Mouse (Mus musculus): ENCODE results near the gene Gucy1b2.
A peak's percentile ranks its signal among the peaks of the same experiment; 100 is the strongest.

Gucy1b2 gene

DNA sequence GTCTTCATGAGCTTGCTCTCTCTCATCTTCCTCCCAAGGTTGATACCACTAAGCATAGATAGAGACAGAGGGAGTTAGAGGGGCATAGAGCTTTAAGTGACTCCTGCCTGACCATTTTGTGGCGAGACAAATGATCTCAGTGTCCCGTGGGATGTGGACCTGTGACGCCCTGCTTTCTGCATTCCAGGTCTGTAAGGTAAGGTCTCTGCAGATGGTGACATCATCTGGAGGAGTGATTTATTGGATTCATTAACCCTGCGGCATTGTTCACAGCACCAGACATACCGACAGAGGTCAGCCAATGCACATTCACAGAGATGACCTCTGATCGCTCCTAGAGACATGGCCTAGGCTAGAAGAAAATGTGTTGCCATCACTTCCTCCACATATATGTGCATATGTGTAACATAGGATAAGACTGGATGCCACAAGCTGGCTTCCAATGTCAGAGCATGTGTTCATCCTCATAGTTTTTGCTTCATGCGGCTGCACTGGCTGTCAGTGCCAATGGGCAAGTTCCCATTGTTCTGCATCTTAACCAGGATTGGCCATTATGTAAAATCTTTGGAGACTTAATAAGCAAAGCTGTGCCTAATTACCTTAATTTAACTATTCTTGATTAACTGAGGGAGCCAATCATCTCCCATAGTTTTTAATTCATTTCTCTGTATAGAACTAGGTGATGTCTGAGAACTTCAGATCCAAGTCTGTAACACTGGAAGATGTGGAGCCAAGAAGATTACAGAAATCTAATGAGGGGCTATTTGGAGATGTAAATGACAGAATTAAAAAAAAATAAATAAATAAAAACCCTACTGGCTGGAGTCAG is 9.5 kb downstream of the Gucy1b2 start:
- no peak for DNase-seq (ENCODE audit: low spot score in 2 of 2)

DNA sequence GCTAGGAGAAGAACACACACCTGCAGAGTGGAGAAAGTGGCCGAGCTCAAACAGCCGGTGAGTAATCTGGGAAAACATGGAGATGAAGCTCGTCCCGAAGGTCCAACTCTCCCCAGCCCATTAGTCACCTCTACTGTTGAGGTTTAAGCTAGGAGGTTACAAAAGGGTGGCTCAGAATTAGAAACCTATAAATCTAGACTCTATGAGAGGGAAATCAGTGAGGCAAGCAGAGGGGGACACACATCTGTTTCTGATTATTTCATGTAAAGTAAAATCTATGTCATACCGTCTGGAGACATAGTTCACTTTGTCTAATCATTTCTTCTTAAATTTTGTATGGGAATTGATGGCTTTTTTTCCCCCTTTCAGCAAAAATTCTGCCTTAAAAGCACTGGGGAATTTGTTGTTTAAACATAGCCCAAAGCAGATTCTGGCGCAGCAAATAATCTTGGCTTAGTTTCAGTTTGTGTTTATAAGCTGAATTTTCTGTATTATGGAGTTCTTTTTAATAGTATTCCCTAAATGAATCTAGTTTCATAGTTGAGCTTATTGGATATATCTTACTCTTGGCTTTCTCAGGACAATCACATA is 12.2 kb downstream of the Gucy1b2 start:
- no peak for DNase-seq (ENCODE audit: low spot score in 2 of 2)

DNA sequence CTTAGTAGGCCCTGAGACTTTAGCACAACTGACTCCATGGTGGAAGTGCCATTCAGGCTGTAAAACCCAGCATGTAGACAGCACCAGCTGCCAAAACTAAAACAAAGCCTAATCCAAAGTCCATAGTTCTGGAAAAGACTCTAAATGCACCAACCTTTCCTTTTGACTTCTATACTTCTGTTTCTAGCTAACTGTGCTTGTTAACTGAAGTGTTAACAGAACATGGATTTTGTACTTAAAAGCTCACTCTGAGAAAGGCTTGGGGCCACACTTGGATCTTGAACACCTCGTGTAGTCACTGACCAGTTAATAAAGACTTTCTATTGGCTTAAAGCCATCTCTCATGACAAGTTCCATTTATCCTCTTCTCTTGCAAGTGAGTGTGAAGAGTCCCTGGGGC is 13.1 kb downstream of the Gucy1b2 start:
- DNase-seq (ENCODE audit: low spot score in 2 of 2): no peak

DNA sequence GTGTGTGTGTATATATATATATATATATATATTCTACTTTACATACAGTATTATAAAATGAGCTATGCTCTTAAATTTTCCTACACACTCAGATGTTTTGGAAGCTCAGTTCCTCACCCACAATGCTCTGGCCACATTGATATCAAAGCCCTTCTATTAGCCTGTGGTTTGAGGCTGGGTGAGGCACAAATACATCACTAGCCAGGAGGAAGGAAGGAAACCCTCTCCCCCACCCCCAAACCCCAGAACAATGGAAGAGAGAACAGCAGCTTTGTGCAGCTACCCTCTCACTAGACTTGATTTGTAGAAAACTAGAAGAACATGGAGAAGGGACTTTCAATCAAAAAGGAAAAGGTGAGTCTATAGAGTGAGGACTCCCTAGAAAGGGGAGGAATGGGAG is 16.1 kb downstream of the Gucy1b2 start:
- DNase-seq (ENCODE audit: low spot score in 2 of 2): no peak

DNA sequence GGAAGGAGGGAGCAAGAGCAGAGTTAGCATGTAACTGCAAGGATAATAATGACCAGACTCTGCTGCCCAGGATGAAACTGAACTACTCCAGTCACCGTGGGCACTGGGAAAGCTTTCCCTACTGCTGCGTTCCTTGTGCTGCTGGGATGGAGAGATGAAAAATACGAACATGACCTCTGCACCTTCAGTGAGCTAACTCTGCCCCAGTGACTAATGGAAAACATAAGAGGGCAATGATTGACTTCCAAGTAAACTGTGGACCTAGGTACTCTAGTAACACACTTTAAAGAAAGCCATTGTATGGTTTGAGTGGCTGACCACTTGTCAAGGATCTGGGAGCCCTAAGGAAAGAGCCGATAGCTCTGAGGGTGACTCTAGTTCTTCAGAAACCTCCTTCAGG is 17.9 kb downstream of the Gucy1b2 start:
- DNase-seq (ENCODE audit: low spot score in 2 of 2): no peak

DNA sequence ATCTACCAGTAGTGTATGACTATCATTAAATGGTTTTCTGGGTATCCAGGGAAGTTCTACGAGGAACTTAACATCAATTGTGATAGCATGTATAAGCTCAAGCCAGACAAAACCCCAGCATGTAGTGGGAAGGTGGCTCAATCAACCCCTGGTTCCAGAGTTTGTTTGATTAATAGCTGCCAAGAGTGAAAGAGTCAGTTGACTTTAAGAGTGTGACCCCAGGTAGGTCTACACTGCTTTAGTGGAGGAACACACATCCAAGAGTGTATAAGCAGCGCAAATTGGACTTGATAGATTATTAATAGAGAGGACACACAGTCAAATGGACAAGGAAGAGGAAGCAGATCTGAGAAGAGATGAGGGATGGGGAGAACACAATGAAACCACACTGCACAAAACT is 18.3 kb downstream of the Gucy1b2 start:
- DNase-seq (ENCODE audit: low spot score in 2 of 2): no peak

DNA sequence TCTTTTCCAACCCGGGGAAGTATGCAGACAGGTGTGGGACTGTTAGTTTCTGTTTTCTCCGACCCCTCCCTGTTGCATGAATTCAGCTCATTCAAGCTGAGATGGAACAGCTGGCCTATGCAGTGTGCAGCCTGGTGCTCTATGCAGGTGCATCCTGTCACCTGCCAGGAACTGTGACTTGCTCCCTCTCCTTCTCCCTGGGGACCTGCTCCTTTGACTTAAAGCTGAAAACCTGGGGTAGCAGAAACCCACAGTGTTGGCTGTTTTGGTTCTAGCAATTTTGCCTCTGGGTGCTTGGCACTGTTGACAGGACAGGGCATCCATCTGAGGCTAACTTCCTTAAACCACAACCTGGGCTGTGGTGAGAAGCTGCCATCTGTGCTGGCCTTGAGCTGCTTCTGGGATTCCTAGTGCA is 30.8 kb downstream of the Gucy1b2 start:
- DNase-seq (ENCODE audit: low spot score in 2 of 2): no peak

DNA sequence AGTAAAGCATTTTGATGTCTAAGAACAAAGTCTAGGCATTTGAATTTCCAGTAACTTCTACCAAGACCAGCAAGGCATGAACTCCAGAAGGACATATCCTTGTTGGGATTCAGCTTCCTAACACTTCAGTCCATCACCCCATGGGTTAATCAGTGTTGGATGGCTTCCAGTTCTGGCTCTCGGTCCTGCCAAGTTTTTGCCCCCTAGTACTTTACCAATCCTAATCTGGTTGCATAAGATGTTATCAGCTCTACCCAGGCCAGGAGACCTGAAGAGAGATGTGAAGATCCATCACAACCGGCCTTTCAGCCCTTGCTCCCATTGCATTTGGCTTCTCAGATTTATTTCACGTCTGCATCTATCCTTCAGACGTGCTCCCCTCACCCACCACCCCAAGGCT is 33.8 kb downstream of the Gucy1b2 start:
- peak in 1 of 2 experiments; percentile 17 for DNase-seq (ENCODE audit: low spot score in 2 of 2)

DNA sequence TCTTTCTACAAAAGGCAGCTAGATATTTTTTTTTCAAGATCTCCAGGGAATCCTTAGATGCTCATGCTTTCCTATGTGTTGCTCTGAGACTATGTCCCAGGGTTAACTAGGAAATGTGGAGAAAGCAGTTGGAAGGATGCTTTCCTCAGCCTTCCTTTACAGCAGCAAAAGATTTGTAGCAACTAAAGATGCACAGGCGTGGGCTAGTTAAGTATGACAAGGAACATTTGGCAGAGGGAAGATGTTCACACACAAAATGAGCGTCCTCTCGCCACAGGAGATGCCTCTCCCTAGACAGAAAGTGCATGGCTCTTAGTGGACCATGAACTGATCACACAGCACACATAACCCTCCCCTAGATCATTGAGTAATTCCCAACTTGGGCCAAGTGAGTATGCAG is 38.6 kb downstream of the Gucy1b2 start:
- DNase-seq (ENCODE audit: low spot score in 2 of 2): no peak

DNA sequence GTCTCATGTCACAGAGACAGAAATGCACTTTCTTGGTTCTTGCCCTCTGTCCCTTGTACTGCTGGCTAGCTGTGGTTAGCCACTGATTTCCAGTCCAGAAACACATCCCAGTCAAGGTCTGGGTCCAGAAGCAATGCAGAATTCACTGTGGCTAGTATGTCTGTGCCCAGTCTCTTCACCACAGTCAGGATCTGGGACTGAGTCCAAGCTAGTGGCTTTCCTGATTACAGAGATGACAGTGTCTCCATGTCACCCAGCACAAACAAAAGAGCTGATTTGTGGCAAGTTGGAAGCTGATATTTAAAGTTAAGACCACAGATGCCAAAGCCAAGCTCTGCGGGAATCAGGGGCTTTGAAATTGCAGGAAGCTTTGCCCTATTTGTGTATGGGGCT is 39.4 kb downstream of the Gucy1b2 start:
- peak in 1 of 2 experiments; percentile 64 for DNase-seq (ENCODE audit: low spot score in 2 of 2)

DNA sequence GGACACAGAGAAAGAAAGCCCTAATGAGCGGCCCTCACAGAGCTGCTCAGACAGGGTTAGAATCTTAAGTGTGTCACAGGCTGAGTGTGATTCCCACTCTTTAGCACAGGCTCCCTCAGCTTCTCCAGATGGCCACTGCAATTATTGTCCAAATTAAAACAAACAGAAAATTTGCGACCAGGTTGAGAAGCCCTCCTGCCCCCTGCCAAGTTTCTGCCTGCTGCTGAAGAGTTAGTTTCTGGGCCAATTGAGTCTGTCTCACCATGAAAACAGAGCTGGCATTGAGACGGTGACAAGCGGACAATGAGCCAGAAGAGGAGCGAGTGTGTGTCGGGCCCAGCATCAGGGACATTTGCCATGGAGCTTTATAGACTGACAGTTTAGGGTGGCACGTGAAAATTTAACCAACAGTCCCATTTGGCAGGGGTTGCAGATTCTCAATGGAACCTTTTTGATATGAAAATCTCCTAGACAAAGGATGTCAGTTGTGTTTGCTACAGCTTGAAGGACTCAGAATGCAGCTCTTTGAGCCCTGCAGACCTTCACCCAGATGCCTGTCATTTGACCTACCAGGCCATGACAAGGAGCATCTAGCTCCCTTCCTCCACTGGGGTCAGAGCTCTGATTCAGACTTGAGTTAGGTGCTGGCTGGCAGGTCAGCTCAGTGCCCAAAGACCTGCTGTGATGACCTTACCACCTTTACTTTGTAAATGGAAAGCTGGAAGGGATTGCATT is 39.9 kb downstream of the Gucy1b2 start:
- peak in 1 of 2 experiments; percentile 61 for DNase-seq (ENCODE audit: low spot score in 2 of 2)

DNA sequence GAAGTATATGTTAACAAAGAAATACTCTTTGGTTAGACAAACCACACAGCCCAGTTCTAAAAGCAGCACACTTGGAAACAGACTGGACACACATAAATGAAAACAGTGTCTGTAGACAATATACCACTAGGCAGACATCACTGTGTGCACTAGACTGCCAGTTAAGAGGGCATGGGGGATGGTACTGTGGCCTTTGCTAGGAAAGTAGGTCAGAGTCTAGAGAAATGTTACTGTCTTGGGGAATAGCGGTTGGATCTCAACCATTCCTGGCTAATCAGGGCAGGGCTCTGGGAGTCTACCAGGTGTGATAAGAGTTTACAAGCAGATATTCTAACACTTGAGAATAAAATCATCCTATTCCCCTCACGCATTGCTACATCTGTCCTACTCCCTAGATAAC is 60.7 kb downstream of the Gucy1b2 start:
- DNase-seq (ENCODE audit: low spot score in 2 of 2): no peak

DNA sequence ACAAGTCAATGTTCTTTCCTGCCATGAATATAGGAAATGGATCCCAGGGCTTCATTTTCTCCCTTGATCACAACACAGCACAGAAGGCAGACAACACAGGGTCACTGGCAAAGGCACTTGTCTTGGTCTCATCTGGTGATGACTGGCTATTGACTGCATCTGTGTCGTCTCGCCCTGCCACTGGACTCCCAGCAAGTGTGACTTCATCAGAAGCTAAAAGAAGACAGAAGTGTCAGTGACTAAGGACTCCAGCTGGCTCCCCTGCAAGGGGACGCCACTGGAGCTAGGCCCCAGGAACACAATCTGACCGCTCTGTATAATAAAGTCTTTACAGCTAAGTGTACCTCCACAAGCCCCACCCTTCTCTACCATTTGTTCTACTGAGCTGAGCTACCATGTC is 63.3 kb downstream of the Gucy1b2 start:
- no peak for DNase-seq (ENCODE audit: low spot score in 2 of 2)

DNA sequence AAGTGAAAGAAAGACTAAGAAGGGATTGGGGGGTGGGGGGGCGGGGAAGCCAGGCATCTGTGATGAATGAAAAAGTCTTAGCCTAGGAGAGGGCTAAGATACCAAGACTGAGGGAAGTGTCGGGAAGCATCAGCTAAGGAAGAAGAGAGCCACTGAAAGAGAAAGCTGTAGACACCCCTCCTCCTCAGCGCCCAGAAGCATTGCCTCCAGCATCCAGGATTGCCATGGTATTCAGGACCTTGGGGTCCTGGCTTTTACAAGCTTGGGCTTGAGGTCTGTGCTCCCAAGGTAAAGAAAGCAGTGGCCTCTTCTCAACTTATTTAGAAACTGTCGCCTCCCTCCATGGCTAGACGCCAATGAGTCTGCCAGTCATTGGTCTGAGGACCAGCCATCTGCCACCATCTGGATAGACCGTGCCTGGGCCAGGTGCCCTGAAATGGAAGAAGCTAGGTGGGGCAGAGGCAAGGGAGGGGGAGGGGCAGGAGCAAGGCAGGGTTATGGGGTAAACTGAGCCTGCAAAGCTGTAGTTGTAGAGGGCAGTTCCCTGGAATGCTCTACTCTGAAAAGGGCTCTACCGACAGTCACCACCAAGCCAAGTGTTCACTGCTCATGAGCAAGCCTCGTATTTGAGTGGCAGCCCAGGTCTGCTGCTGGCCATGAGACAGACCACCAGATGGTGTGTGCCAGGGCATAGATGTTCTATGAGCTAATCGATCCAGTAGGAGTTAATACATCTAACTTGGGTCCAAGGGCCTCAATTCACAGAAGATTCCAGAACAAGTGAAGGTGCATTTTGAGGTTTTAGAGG is 66.2 kb downstream of the Gucy1b2 start:
- peak in 1 of 2 experiments; percentile 81 for DNase-seq (ENCODE audit: low spot score in 2 of 2)

DNA sequence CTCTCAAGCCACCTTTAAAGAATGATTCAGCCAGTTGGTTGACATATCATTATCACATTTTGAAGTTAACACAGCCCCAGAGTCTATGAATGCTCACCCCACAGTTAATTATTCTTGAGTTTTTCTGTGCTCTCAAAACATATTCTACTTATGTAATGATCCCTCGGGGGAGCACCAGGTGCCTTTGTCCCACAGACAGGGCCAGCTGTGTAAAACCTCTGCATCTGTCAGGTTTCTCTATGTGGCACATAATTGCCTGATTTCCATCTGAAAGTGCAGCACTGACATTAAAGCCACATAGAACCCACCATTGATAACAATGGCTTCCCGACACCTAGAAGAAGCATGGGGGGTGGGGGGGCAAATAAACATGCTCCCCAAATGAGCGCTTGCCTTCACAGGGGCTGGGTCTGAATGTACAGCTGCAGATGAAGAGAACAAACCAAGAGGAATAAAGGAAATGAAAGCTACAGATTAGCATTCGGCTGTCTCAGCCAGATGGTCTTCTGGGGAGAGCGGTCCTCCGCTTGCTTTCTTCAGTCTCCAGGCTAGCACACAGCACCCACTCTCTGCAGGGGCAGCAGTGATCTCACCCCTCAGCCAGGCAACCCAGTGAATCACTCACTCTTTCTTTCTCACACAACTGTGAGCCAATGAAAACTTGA is 66.9 kb downstream of the Gucy1b2 start:
- DNase-seq (ENCODE audit: low spot score in 2 of 2): peak in 1 of 2 experiments; percentile 23

DNA sequence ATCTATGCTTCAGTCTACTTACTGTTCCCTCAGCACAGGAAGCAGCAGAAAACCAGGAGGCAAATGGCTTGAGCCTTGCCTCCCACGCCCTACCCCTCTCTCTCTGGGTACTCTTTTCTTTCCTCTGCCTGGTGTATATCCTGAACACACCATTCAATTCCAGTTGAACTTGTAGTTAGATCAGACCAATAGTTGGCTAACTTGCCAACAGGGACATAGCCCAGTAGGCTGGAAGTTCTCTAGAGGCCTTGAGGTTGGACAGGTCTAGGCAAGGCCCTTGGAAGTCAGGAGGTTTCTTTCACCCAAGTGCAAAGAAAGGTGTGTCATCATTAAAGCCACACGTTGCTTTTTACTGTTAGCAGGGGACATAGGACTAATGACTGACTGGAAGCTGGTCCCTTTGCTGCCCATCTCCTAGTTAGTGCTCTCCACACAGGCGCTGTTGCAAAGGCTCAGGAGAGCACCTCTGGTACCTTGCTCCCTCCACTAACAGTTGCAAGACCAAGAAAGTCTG is 72.2 kb downstream of the Gucy1b2 start:
- no peak for DNase-seq (ENCODE audit: low spot score in 2 of 2)

DNA sequence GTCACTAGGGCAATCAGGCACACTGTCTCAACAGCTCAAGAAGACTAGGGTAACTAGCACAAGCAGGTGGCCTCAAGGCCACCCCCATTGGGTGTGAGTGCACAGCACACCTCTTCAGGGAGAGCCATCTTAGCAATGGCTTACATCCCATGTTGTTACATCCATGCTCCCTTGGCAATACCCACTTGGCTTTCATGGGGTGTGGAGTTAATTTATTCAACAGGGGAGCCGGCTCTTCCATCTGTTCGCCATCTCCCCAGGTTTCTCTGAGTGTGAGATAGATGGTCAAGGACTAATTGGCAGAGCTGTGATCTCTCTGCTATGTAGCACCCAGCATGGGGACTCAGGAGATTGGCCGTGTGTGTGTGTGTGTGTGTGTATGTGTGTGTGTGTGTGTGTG is 73.0 kb downstream of the Gucy1b2 start:
- no peak for DNase-seq (ENCODE audit: low spot score in 2 of 2)

DNA sequence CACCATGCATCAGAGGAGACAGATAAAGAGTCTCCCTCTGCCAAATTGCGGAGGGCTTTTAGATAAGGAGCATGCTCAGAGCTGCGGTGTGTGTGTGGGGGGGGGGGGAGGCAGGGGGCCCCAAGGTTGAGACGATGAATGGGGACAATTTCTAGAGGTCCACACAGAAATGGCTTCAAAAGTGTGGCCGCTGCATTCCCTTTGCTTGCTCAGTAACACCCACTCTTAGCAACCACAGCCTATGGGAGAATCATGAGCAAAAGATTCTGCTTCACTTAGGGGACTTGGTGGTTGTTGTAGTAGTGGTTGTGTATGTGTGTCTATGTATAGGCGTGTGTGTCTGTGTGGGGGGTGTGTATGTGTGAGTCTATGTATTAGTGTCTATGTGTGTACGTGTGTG is 75.5 kb downstream of the Gucy1b2 start:
- DNase-seq (ENCODE audit: low spot score in 2 of 2): no peak

DNA sequence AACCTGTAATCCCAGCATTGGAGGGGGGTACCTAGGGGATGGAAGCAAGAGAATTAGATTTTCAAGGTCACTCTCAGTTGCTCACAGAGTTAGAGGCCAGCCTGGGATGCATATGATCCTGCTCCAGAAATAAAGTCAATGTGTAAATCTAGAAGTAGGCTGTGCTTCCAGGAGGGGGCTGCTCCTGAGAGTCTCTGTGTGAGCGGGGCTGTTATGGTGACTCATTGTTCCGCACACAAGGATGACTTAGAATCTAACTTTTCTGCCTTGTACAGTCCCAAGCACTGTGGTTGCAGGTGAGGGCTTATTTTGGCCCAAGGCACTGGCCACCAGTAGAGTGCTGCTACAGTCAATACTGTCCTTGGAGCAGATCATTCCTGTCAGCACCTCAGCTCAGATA is 76.7 kb downstream of the Gucy1b2 start:
- DNase-seq (ENCODE audit: low spot score in 2 of 2): no peak

DNA sequence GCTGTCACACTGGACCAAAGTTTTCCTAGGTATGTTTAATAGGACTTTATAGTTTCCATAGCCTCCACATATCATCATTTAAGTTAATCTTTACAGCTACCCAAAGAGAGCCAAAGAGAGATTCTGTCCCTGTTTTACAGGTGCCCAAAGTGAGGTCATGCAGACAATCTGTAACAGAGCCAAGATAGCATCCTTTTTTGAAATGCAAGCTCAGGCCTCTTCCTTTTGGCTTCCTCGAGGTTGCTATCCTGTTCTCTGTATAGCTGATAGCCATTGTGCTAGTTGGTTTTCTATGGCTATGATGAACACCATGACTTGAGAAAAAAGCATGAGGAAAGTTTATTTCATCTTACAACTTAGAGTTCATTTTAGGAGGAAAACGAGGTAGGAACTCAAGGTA is 80.0 kb downstream of the Gucy1b2 start:
- DNase-seq (ENCODE audit: low spot score in 2 of 2): no peak

DNA sequence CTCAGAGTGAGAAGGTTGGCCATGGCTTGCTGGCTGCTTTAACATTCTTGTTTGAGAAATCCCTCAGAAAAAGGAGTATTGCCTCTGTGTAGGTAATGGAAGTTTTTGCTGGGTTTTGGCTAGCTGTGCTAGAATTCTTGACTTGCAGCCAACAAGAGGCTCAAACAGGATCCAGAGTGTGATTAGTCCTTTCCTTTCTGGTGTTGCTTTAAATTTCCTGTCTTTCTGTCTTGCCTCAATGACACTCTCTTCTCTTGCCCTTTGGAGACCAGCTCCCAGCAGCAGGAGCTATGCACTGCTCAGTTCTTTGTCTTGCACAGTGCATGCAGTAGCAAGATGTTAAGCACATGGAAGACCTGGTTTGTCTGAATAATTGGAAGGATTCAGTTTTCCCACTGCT is 80.4 kb downstream of the Gucy1b2 start:
- no peak for DNase-seq (ENCODE audit: low spot score in 2 of 2)

All from cerebellum, postnatal 4 days (tissue).